Comparison of ENCODE assay signal across 22 mouse cellular contexts in the genomic region with DNA sequence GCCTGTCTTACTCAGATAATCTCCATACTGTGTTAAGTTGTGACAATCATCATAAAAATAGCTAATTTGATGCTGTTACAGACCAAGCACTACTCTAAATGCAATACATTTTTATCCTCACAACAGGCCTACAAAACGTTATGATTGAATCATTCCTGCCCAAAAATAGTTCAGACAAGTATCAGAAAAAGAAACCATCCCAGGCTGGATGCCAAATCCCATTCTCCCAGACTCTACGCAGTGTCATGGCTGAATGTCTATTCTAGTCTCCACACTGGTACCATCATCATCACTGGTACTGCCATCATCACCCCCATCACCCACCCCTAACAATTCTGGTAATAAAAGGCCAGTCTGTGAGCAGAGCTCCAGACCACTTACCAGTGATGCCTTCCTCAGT. TPM values are rescaled to one million over a fixed set of nuclear protein-coding genes. Genes with fewer than 3 reads are reported as not detected.
"Had no signal": no experiment of that assay in that cellular context is flagged by ENCODE, and none has a peak within 500 bp of the region (broad histone marks: within the 10 kb centered on the region; RNA-seq: fewer than 3 reads in every experiment).

No protein-coding gene starts in this region.

- H3K4me2 ChIP-seq: liver, embryonic 13.5 days; midbrain, embryonic 12.5 days; neural tube, embryonic 13.5 days; stomach, embryonic 15.5 days had no signal

- H3K4me1 ChIP-seq: liver, embryonic 13.5 days; midbrain, embryonic 12.5 days; neural tube, embryonic 13.5 days; stomach, embryonic 15.5 days had no signal

- H3K36me3 ChIP-seq: liver, embryonic 13.5 days; midbrain, embryonic 12.5 days; neural tube, embryonic 13.5 days; stomach, embryonic 15.5 days had no signal

- DNase-seq: kidney, adult 18-20 months; kidney, adult 9 months; kidney, postnatal 14 days; kidney, postnatal 4 days; layer of hippocampus, postnatal 36 days; liver, embryonic 13.5 days; lung, adult 2 months; lung, postnatal 14 days; lung, postnatal 4 days; retina, postnatal 1 day; spleen, adult 18-20 months; thymus, adult 18-20 months; thymus, postnatal 36 days had no signal

- H3K27ac ChIP-seq: layer of hippocampus, adult 2 months; left cerebral cortex, adult 2 months; liver, embryonic 13.5 days; midbrain, embryonic 12.5 days; neural tube, embryonic 13.5 days; stomach, embryonic 15.5 days had no signal

- ATAC-seq: intestine, embryonic 16.5 days; midbrain, embryonic 16.5 days had no signal

- H3K9me3 ChIP-seq: liver, embryonic 13.5 days; midbrain, embryonic 12.5 days; neural tube, embryonic 13.5 days; stomach, embryonic 15.5 days had no signal

- H3K27me3 ChIP-seq: liver, embryonic 13.5 days; midbrain, embryonic 12.5 days; neural tube, embryonic 13.5 days; stomach, embryonic 15.5 days had no signal

- H3K9ac ChIP-seq: liver, embryonic 13.5 days; midbrain, embryonic 12.5 days; neural tube, embryonic 13.5 days; stomach, embryonic 15.5 days had no signal

- H3K4me3 ChIP-seq: layer of hippocampus, adult 2 months; left cerebral cortex, adult 2 months; liver, embryonic 13.5 days; midbrain, embryonic 12.5 days; myocyte; neural tube, embryonic 13.5 days; stomach, embryonic 15.5 days had no signal

RNA-seq across cellular contexts. Expression of gene Tctex1d1, which starts 25.9 kb away (rescaled TPM):
- polyA plus RNA-seq: liver, adult 2 months; lung, adult 2 months; midbrain, embryonic 12.5 days; myocyte had no signal
